Mouse (Mus musculus) G1E (cell line): ENCODE data around the gene Clp1.

Source experiments
- CTCF ChIP-seq: IDR thresholded peaks from 2 replicates; pipeline ENCODE4 v1.5.1; 2012; ENCODE audit warnings: low read depth, low read length, inconsistent platforms, mixed read lengths
- GATA1 ChIP-seq: IDR thresholded peaks from 2 replicates; pipeline ENCODE4 v1.6.1; 2012; ENCODE audit warnings: borderline replicate concordance, low read length, inconsistent platforms, mixed read lengths
- GATA2 ChIP-seq: IDR thresholded peaks from 2 replicates; pipeline ENCODE4 v1.6.1; 2012; ENCODE audit warnings: low read depth, low read length, inconsistent platforms, borderline replicate concordance
- POLR2AphosphoS5 ChIP-seq: IDR thresholded peaks from 2 replicates; pipeline ENCODE4 v1.6.1; 2012; ENCODE audit warnings: low read depth, low read length, inconsistent platforms; ENCODE audit not compliant: insufficient replicate concordance
- TAL1 ChIP-seq: conservative IDR thresholded peaks from 2 replicates; pipeline ENCODE4 v1.6.1; 2012; ENCODE audit warnings: low read depth, low read length, inconsistent platforms, mixed read lengths

GRCm38 (mm10) chr2:84740608-84741333, 13.6 kb upstream of the Clp1 start:
- no peak for TF ChIP-seq CTCF
- no peak for TF ChIP-seq TAL1
- no peak for TF ChIP-seq GATA2
- no peak for TF ChIP-seq GATA1
- no peak for TF ChIP-seq POLR2AphosphoS5
